Mouse (Mus musculus) ovary, adult 18-20 months (tissue): ENCODE results near the gene Dab2.

Source experiments
- DNase-seq: peaks from one replicate; pipeline ENCODE4 v3.0.0; 2022; ENCODE audit warnings: low spot score, mixed read lengths

Dab2 gene

GRCm38 (mm10) chr15:6469384-6469783 is 169.8 kb downstream of the Dab2 start:
- no peak for DNase-seq

GRCm38 (mm10) chr15:6483561-6483960 is 184.0 kb downstream of the Dab2 start:
- no peak for DNase-seq
